Mouse (Mus musculus): ENCODE results near the gene Syce3.

The Syce3 gene
- long read RNA-seq, experiment 1: 0 reads
- long read RNA-seq, experiment 2: 0 reads

DNA sequence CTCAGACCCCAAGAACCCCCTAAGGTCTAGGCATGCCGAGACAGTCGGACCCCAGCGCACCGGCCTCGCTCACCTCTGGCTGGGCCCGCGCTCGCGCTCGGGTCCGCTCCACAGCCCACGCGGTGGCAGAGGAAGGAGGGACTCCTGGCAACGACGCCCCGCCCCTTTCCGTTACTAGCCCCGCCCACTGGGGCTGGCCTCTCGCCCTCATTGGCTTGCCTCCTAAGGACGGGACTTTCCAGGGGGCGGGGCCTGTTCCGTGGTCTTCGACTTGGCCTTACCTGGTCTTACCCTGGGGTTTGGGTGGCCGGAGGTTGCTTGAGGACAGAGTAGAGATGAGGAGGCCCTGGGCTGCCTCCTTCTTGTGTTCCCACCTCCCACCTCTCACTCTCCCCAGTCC, at the start of gene Syce3:
Syce3 (minus strand) TSS at position 386 of the 400 bp plus-strand sequence.
- intact Hi-C loops (cut with DNase I): no loop called here

DNA sequence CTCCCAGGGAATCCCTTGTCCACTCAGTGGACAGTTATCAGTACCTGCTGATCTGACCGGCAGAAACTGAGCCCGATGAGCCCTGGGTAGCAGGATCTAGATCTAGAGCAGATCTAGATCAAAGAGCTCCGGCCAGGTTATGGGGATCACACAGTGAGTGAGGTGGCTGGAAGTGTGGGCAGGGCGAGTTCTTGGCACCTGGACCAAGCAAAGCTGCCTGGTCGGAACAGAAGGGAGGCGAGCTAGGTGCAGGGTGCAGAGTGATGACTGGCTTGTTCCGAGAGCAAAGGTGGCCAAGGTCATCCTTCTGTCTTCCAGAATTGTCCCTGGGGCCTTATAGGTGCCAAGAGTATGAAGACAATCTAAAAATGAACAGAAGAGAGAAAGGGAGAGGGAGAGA, 49.5 kb upstream of the Syce3 start:
- intact Hi-C loops (cut with DNase I): loop anchor here (5.0 kb wide), 1 partner anchor 72 kb away; no protein-coding TSS in a partner anchor

DNA sequence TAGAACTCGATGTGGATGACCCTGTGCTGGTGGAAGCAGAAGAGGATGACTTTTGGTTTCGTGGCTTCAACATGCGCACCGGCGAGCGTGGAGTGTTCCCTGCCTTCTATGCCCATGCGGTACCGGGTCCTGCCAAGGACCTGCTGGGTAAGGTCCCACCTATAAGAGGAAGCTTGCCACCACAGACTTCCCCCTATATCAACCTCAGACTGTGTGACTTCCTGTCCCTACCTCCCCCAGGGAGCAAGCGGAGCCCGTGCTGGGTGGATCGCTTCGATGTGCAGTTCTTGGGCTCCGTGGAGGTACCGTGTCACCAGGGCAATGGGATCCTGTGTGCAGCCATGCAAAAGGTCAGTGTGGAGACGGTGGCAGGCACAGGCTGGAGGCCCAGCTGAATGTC, 48.6 kb upstream of the Syce3 start:
- intact Hi-C loops (cut with DNase I): no loop called here

DNA sequence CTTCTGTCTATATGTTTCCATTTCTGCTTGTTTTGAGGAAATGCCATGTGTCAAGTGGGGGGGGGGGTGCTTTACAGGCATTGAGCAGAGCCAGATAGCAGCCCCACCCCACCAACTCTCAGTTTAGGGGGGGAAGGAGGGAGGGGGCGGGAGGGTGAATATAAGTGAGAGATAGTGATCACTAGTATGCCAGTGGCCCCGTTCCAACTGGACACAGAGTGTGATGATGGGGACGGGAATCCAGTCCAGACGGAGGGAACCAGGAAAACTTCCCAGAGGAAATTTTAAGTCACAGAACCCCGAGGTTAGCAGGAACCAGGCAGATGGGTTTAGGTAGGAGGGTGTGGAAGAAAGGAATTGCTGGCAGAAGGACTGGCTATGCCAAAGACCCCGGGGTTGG, 45.3 kb upstream of the Syce3 start:
- intact Hi-C loops (cut with DNase I): no loop called here

DNA sequence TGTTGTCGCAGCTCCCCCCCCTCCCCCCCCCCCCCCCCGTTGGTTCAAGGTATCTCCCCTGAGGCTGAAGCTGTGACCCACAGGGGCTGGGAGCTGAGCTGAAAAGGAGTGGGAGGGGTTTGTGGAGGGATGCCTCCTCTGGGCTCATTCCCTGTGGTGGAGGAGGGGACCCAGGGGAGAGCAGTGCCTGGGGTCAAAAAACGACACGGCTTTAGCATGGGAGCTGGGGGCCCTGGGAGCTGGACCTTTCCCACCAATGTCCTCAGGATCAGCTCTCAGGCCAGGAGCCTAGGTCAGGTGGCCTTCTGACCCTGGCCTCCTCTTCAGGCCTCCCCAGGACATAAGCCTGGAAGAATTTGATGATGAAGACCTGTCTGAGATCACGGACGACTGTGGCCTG, 44.6 kb upstream of the Syce3 start:
- intact Hi-C loops (cut with DNase I): no loop called here

DNA sequence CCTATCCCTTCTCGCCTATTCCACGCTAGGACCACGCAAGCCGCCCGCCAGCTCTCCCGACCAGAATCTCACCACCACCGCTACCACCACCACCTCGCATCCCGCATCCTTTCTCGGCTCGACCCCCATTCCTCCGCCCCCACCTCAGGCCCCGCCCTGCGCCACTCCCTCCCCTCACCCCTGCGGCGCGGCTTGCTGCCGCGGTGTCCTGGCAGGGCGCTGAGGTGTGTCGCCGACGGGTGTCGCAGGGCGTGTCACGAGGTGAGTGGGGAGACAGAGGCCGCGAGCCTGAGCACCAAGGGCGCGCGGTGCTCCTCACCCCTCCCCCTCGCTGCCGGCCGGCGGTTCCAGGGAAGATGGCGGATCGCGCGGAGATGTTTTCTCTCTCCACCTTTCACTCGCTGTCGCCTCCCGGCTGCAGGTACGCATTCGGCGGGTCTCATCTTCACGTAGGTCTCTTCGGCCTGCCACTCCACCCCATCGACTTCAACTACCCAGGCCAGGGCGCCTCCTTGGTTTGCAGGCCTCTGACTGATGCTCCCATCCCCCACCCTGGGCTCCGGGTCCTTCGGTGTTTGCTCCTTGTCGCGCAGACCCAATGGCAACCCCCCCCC, 43.7 kb upstream of the Syce3 start, which contains the start of gene Mapk8ip2:
Mapk8ip2 (plus strand) TSS at position 49 of the 614 bp plus-strand sequence.
- intact Hi-C loops (cut with DNase I): no loop called here

DNA sequence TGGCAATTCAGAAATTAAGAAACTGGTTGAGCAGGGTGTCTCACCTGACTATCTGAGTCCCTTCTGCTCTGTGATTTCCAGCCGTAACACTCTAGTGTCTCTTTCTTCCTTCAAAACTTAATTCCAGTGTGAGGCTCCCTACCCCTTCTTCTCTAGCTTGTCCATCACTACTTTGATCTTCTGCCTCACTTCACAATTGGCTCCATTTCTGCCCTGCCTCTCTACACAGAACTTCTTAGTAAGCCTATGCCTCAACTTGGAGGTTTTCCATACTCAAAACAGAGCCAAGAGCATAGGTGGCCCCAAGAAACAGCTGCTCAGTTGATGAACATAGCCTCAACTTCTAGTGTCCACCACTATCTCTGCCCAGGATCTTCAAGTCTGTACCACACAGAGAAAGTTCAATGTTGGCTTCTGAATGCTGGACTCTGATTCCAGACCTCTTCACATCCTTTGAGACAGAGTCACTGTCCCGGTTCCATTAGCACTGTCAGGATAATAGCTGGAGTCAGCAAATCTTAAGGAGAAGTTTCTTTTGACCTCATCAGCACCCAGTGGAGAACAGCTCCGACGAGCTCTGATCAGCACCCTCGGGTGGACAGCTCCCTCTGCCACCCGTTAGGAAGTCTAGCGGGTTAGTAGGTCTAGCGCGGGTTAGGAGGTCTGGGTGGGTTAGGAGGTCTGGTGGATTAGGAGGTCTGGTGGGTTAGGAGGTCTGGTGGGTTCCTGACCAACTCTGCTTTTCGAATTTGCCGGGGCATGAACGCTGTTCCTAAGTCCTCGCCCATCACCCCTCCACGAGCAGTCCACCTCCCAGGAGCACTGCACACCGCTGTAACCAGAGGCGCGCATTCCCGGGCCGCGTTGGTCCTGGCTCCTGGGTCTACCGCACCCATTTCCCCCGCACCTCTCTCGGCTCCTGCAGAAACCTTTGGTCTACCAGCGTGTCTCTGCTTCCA, 42.9 kb upstream of the Syce3 start:
- intact Hi-C loops (cut with DNase I): no loop called here

DNA sequence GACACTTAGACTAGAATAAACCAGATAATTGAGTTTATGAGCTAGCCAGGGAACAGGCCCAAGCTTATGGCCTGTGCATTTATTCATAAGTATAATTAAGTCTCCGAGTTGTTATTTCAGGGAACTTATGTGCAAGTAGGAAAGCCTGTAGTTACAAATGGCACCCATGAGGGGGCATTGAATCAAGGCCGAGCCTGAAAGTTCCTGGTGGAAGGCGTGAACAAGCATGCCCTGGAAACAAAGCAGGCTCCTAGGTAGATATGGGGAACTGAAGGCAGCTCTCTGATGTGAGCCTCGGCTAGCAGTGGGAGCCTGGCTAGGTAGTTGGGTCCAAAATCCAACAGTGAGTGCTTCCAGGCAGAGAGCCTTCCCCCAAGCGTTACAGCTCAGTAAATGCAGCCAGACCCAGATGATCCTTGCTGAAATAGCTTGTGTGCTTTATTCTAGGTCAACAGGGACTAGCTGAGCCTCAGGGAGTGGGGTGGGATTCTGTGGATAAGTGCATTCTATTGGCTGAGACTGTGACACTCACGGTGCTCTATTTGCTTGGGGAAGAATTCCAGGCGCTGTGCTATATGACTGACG, 32.3 kb upstream of the Syce3 start:
- intact Hi-C loops (cut with DNase I): no loop called here

DNA sequence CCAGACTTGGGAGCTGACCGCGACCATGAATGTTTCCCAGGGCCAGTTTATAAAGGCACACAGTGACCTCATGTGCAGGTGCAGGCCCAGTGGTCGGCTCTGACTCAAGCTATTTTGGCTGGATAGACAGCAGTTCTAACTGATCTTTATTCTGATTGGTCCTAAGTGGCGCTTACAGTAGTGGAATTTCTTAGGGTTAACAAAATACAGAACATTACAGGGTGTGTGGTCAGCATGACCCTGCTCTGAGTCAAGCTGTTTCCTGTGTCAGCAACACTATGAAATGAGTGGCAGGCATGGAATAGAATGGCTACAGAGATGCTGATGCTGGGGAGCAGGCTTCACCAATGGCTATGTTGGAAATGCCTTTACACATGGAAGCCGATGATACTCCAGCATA, 25.6 kb upstream of the Syce3 start:
- intact Hi-C loops (cut with DNase I): no loop called here

DNA sequence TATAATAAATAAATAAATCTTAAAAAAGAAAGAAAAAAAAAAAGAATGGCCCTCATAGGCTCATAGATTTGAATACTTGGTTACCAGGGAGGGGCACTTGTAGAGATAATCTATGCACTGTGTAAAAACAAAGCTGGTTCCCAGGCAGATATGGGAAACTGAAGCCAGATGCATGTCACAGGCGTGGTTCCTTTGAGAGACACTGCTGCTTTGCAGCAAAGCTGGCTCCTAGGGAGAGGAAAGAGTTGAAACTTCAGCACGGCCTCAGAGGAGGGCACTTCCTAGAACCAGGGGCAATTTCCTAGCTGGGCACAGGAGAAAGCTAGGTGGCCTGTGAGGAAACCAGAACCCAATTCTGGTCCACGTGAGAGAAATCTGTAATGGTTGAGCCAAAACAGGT, 23.8 kb upstream of the Syce3 start:
- intact Hi-C loops (cut with DNase I): loop anchor here (5.0 kb wide), 1 partner anchor 57 kb away; the partner anchor contains the start of genes Odf3b and Tymp

DNA sequence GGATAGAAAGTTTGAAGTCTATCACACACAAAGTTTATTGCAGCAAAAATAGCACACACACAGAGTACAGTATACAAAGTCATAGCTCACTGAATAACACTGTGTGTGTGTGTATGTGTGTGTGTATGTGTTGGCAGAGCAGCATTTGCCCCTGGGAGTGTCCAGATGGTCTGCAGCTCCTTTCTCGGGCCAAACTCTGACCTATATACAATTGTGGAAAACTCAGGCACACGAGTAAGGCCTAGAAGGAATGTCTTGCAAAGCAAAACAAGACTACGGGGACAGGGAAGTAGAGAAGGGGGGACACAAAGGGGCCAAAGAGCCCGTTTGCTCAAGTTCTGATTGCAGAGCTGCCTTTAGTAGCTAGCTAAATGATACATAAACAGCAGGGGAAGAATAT, 22.6 kb upstream of the Syce3 start:
- intact Hi-C loops (cut with DNase I): loop anchor here (5.0 kb wide), 1 partner anchor 56 kb away; the partner anchor contains the start of genes Odf3b and Tymp

DNA sequence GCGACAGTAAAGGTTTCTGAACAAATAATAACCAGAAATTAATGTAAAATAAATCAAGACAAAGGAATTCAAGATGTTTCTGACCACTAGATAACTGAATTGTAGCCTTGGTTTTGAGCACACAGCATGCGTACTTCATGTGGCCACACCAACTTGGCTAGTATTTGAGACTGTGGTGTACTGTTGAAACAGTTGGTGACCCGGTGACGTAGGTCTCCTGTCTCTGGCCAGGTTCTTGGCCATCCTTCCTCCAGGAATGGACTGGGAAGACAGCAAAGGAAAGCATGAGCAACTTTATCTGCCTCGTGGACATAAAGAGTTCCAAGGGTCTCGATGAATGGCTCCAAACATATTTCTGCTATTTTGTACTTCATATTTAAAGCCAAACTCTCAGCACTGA, 21.5 kb upstream of the Syce3 start:
- intact Hi-C loops (cut with DNase I): loop anchor here (5.0 kb wide), 1 partner anchor 55 kb away; the partner anchor contains the start of genes Odf3b and Tymp

DNA sequence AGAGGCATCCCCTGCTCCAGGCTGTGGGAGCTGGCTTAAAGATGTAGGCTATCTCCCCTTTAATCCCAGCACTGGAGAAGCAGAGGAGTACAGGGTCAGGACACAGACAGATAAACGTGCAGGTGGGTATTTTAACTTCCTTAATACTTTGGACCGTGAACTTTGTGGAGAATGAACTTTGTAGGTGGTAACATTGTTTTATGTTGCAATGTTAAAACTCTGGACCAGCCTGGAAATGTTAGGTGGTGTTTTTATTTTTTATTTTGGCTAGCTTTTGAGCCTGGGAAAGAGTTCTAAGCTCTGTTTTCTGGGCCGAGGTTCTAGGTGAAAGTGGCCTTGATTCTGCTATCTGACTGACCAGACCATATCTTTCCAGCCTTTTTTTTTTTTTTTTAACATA, 21.0 kb upstream of the Syce3 start:
- intact Hi-C loops (cut with DNase I): loop anchor here (5.0 kb wide), 1 partner anchor 54 kb away; the partner anchor contains the start of genes Odf3b and Tymp

DNA sequence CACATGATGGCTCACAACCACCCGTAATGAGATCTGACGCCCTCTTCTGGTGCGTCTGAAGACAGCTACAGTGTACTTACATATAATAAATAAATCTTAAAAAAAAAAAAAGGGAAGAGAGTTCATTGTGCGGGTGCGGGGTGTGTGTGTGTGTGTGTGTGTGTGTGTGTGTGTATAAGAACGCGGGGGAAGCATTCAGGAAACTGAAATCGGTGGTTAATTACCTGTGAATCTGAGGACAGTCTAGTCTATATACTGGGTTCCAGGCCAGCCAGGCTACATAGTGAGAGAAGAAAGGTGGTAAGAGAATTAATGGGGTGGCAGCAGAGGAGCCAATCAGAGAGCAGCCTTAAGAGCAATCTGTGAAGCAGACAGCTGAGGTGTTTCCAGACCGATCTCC, 20.5 kb upstream of the Syce3 start:
- intact Hi-C loops (cut with DNase I): loop anchor here (5.0 kb wide), 1 partner anchor 53 kb away; the partner anchor contains the start of genes Odf3b and Tymp

DNA sequence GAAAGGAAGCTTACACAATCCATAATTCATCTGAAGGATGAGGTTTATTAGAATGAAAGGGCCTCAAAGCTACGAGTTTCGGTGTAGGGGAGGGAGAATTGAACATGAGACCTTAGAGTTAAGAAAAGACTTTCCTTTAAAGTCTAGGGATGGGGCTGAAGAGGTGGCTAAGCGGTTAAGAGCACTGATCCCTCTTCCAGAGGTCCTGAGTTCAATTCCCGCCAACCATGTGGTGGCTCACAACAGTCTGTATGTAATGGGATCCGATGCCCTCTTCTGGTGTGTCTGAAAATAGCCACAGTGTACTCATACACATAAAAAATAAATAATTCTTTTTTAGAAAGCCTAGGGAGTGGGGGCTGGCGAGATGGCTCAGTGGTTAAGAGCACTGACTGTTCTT, 20.0 kb upstream of the Syce3 start:
- intact Hi-C loops (cut with DNase I): loop anchor here (5.0 kb wide), 1 partner anchor 53 kb away; the partner anchor contains the start of genes Odf3b and Tymp

DNA sequence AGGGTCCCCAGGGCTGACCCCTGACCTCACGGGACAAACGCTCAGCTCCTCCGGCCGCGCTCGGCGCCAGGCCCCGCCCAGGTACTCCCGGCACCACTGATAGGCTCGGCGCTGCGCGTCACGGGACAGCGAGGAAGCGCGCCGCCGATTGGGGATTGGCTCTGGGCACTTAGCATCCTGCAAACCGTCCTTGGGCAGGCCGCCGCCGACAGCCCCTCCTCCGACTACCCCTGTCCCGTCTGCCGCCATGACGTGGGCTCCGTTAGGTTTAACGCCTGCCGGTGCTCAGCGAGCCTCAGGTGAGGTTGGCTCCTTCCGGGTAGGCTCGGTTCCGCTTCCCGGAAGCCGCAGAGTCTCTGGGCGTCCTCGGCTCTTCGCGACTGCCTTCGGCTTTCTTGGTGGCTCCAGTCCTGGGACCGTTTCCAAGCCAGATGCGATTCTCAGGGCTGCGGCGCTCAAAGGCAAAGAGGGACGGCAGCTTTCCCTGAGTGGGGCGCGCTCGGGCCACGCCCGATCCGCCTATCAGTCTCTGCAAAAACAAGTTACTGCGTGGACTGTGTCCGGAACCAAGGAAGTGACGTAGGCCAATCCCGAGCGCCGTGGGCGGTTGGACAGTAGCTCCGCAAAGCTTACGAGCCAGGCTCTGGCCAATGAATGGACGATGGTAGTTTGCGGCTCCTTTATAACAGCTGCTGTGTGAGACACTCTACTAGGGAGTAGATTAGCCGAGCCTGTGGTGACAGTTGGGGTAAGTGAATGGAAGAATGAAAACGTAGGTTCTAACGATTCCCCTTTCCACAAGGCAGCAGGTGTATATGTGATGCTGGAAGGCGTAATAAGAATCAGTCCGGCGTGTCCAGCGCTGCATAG, 19.3 kb upstream of the Syce3 start, which contains the start of the genes C730034F03Rik, Gm44502 and Chkb:
C730034F03Rik (plus strand) TSS at position 238 of the 870 bp plus-strand sequence.
Gm44502 (minus strand) TSS at position 345 of the 870 bp plus-strand sequence.
Chkb (minus strand) TSS at position 557 of the 870 bp plus-strand sequence.
- intact Hi-C loops (cut with DNase I): loop anchor here (5.0 kb wide), 1 partner anchor 52 kb away; the partner anchor contains the start of genes Odf3b and Tymp

DNA sequence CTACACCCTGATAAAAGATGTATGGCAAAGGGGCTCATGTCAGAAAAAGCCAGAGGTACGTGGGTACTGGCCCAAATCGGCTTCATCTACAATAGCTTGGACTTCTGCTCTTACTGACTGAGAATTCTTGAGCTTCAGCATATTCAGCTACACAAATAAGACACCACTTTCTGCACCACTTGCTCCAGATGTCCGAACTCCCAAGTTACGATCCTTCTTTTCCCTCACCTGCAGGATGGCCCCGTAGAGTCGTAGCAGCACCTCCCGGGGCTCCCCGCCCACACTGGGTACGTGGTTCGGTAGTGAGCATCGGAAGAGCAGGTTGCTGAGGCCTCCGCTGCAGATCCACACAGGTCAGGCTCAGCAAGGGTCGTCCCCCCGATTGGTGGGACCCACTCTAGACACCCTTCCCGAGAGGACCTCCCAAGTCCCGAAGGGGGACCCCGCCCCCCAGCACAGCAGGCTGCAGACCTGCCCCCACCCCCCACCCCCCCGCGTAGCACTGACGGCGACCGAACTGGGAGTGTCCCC, 18.6 kb upstream of the Syce3 start:
- intact Hi-C loops (cut with DNase I): no loop called here

DNA sequence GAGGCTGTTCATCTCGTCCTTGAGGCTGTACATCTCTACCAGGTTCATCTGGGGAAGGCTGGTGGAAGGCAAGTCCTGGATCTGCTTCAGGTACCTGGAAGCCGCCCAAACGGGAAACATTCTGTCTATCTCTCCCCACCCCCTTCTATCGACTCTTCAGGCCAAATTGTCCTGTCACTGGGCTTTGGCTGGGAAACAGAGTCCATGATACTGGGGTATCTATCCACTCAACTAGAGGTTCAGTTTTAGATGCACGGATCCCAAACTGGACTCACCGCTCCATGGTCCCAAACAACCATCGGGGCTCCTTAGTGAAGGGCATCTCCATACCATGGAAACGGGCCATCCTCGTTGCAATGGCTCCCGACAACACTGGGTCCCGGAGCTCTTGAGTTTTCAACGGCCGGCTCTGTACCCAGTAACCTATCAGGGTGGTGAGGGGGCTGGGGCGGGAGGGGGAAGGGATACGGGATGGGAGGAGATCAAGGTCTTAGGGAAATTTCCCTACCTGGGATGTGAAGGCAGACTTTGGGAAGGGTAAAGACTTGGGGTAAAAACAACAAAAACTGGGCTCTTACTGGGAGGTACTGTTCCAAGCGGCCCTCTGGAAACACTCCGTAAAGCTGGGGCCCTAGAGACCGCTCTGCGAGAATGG, 18.0 kb upstream of the Syce3 start:
- intact Hi-C loops (cut with DNase I): no loop called here

DNA sequence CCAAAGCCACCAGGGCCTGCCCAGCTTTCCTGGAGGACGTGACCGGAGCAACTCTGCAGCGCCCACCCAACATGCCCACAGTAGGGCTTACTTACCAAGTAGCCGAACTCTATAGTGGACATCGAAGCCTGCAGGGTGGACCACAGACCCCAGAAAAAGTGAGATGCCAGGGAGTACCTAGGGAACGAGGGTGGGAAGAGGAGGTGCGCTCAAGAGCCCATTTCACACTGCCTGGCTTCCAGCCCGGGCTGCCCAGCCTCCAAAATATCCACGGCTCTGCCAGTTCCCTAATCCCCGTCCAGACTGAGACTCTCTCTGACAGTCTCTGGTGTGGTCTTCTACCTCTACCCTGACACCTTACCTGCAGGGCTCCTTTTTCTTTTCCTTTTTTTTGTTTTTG, 16.4 kb upstream of the Syce3 start:
- intact Hi-C loops (cut with DNase I): no loop called here

Measured in adrenal gland (tissue).